Mouse (Mus musculus) erythroblast, embryonic 14.5 days (primary cell): ENCODE data around the gene Trim15.

Source experiments
- GATA1 ChIP-seq: IDR thresholded peaks from 2 replicates; pipeline ENCODE4 v1.6.1; 2012; ENCODE audit warnings: low read length, inconsistent platforms, mixed read lengths
- TAL1 ChIP-seq: IDR thresholded peaks from 3 replicates; pipeline ENCODE4 v1.6.1; 2012; ENCODE audit warnings: low read length, inconsistent platforms, mixed read lengths

GRCm38 (mm10) chr17:36849992-36850391 is 17.0 kb downstream of the Trim15 start:
- TF ChIP-seq GATA1 (no peak), TAL1 (no peak)
